Mouse (Mus musculus) cerebellum, postnatal 14 days (tissue): ENCODE data around the gene Zfp354b.

Experiments used
- DNase-seq, 2 experiments: peaks; one replicate each; pipeline ENCODE4 v3.0.0; 2021; ENCODE audit warnings: mixed read lengths in 2 of 2

Zfp354b gene

GRCm38 (mm10) chr11:50883756-50884155 is 47.7 kb downstream of the Zfp354b start:
- DNase-seq = no peak

- DNase-seq = no peak
Measured at GRCm38 (mm10) chr11:50878641-50879040, 52.8 kb downstream of the Zfp354b start.
